Mouse (Mus musculus): ENCODE data around the gene Pi16.

DNA sequence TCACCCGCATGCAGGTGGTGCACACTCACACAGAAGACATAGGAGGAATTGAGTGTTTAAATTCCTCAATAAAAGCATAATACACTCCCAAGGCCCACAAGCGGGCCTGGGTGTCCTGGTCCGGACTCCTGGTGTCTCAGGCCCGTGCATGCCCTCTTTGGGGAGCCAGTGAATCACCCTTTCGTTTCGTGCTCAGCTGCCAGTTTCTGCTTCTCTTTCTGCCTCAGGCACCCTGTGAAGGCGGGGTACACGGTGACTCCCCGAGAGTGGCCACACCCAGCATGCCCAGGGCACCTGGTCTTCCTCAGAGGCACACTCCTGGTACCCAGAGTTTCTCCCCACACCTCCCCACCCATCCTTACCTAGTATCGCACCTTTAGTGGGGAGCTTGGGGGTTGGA is 58.4 kb downstream of the Pi16 start:
- TF ChIP-seq POLR2A (IDR thresholded peaks at IDR 0.05; ENCODE audit: insufficient read depth, low read depth, low read length) (no peak), CTCF (IDR thresholded peaks at IDR 0.05) (no peak)
